Mouse (Mus musculus): ENCODE measurements at regions not wholly inside any gene's neighbourhood (a gene's known extent, or its start where the extent isn't known, plus 50 kb on each side); places are given as distances from the start of the nearest gene placed in this dataset.

DNA sequence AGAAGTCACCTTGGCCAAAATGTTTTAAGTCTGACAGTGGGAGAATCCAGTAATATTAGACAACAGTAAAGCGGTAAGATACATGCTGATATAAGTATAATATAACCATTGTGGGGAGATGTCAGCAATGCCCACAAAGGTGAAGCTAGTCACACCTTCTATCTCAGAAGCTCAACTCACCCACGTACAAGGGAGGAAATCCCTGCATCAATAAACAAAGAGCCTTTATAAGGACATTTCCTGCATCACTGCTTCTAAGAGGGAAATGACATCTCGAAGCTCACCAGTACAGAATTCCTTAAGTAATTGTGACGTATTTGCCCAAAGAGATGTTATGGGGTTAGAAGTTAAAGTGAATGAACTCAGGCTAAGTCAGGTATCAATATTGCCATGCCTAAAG is 186.3 kb upstream of the Lpp start:
- Histone ChIP-seq H3K27me3 (ENCODE audit: control insufficient read depth, insufficient read depth, low read length) (no peaks in the 10 kb centered on the region), H3K27ac (no peak overlapping the region), H3K4me2 (ENCODE audit: low read depth) (no peak overlapping the region), H3K36me3 (replicated peaks; ENCODE audit: control insufficient read depth, insufficient read depth, low read depth) (no peaks in the 10 kb centered on the region), H3K9me3 (ENCODE audit: control insufficient read depth, low read length) (no peaks in the 10 kb centered on the region), H3K9ac (replicated peaks) (no peak overlapping the region), H3K4me1 (replicated peaks; ENCODE audit: control insufficient read depth in 2 of 2, insufficient read depth in 2 of 2, low read length in 1 of 2) (peaks cover 0 to 5% of the 10 kb centered on the region in 2 experiments; a peak in 1 of 4 replicates), H3K4me3 (ENCODE audit: insufficient read depth in 1 of 2, low read depth in 2 of 2, low read length in 2 of 2) (no peak overlapping the region)
- no peak for ATAC-seq (ENCODE audit: insufficient read depth)
- TF ChIP-seq EP300 (IDR thresholded peaks at IDR 0.05; ENCODE audit: low read depth), result no peak
- no peak for TF ChIP-seq CTCF (IDR thresholded peaks at IDR 0.05; ENCODE audit: low read depth)
- WGBS (ENCODE audit: insufficient replicate concordance), result 46% methylated on average over 4 of the region's 4 CpGs
- no peak for DNase-seq (ENCODE audit: low read depth in 3 of 3, low spot score in 3 of 3)

GRCm38 (mm10) chr16:24206461-24206861 is 186.8 kb upstream of the Lpp start:
- Histone ChIP-seq H3K4me3 (ENCODE audit: insufficient read depth in 1 of 2, low read depth in 2 of 2, low read length in 2 of 2) (no peak overlapping the region), H3K9ac (replicated peaks) (no peak overlapping the region), H3K4me1 (replicated peaks; ENCODE audit: control insufficient read depth in 2 of 2, insufficient read depth in 2 of 2, low read length in 1 of 2) (peaks cover 0 to 8% of the 10 kb centered on the region in 2 experiments; a peak in 1 of 4 replicates), H3K27ac (no peak overlapping the region), H3K9me3 (ENCODE audit: control insufficient read depth, low read length) (no peaks in the 10 kb centered on the region), H3K36me3 (replicated peaks; ENCODE audit: control insufficient read depth, insufficient read depth, low read depth) (no peaks in the 10 kb centered on the region), H3K27me3 (ENCODE audit: control insufficient read depth, insufficient read depth, low read length) (no peaks in the 10 kb centered on the region), H3K4me2 (ENCODE audit: low read depth) (no peak overlapping the region)
- 66% methylated on average over 4 of the region's 4 CpGs for WGBS (ENCODE audit: insufficient replicate concordance)
- ATAC-seq (ENCODE audit: insufficient read depth) (no peak), DNase-seq (ENCODE audit: low read depth in 3 of 3, low spot score in 3 of 3) (no peak)
- TF ChIP-seq CTCF (IDR thresholded peaks at IDR 0.05; ENCODE audit: low read depth) (no peak), EP300 (IDR thresholded peaks at IDR 0.05; ENCODE audit: low read depth) (no peak)

DNA sequence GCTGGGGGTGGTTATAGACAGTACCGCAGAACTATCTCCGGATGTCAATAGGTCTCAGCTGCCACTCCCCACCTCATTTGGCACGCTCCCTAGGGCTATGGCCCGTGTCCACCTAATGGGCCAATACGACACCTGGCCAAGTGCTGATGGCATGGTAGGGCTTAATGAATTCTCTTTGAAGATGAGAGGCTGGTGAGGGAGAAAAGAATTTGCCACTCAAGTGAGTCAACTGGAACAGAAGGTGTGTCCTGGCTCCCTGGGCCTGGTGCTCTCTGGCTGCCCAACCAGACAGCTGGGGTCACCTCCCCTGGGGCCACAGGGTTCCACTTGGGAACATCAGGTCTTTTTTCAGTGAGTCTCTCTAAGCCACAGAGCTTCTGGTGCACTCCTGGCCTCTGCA is 187.7 kb upstream of the Lpp start:
- Histone ChIP-seq H3K27ac (no peak overlapping the region), H3K9ac (replicated peaks) (no peak overlapping the region), H3K27me3 (ENCODE audit: control insufficient read depth, insufficient read depth, low read length) (no peaks in the 10 kb centered on the region), H3K9me3 (ENCODE audit: control insufficient read depth, low read length) (no peaks in the 10 kb centered on the region), H3K4me3 (ENCODE audit: insufficient read depth in 1 of 2, low read depth in 2 of 2, low read length in 2 of 2) (no peak overlapping the region), H3K36me3 (replicated peaks; ENCODE audit: control insufficient read depth, insufficient read depth, low read depth) (no peaks in the 10 kb centered on the region), H3K4me2 (ENCODE audit: low read depth) (no peak overlapping the region), H3K4me1 (replicated peaks; ENCODE audit: control insufficient read depth in 2 of 2, insufficient read depth in 2 of 2, low read length in 1 of 2) (peaks cover 0 to 10% of the 10 kb centered on the region in 2 experiments; a peak in 2 of 4 replicates)
- 82% methylated on average over 5 of the region's 5 CpGs for WGBS (ENCODE audit: insufficient replicate concordance)
- DNase-seq (ENCODE audit: low read depth in 3 of 3, low spot score in 3 of 3) (no peak), ATAC-seq (ENCODE audit: insufficient read depth) (no peak)
- TF ChIP-seq EP300 (IDR thresholded peaks at IDR 0.05; ENCODE audit: low read depth) (no peak), CTCF (IDR thresholded peaks at IDR 0.05; ENCODE audit: low read depth) (no peak)

DNA sequence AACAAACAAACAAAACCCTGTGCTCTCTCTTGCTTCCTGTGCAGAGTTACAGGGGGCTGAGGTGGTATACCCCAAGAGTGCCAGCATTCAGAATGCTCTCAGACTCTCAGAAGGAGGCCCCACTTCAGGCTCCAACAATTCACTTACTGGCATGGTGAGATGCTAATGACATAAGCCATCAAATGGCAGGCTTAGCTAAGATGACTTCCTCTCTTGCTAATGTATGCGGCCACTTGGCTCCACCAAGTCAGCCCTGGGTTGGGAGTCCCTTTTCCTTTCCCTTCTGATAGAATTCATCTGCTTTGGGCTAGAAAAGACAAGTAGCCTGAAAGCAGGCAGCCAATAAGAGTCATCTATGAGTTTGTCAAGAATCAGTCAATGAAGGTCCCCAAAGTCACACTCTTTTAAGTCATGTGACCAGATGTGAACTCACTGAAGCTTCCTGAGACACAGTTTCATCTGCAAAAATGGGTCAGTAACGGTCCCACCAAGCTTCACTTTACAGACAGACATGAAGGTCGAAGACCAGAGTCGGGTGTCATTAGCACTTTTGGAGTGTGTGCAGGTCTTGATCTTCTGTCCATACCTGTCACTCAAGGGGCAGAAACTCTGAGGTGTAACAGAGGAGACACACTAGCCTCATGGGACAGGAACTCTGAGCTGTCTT is 189.1 kb upstream of the Lpp start:
- no peak overlapping the region for H3K27ac ChIP-seq
- no peak overlapping the region for H3K4me3 ChIP-seq (ENCODE audit: insufficient read depth in 1 of 2, low read depth in 2 of 2, low read length in 2 of 2)
- H3K27me3 ChIP-seq (ENCODE audit: control insufficient read depth, insufficient read depth, low read length), result no peaks in the 10 kb centered on the region
- no peak overlapping the region for H3K9ac ChIP-seq (replicated peaks)
- H3K36me3 ChIP-seq (replicated peaks; ENCODE audit: control insufficient read depth, insufficient read depth, low read depth), result no peaks in the 10 kb centered on the region
- no peak for ATAC-seq (ENCODE audit: insufficient read depth)
- no peak for DNase-seq (ENCODE audit: low read depth in 3 of 3, low spot score in 3 of 3)
- peaks cover 0 to 18% of the 10 kb centered on the region in 2 experiments; a peak in 2 of 4 replicates for H3K4me1 ChIP-seq (replicated peaks; ENCODE audit: control insufficient read depth in 2 of 2, insufficient read depth in 2 of 2, low read length in 1 of 2)
- no peaks in the 10 kb centered on the region for H3K9me3 ChIP-seq (ENCODE audit: control insufficient read depth, low read length)
- WGBS (ENCODE audit: insufficient replicate concordance), result 64% methylated on average over 4 of the region's 4 CpGs
- no peak overlapping the region for H3K4me2 ChIP-seq (ENCODE audit: low read depth)
- TF ChIP-seq EP300 (IDR thresholded peaks at IDR 0.05; ENCODE audit: low read depth) (no peak), CTCF (IDR thresholded peaks at IDR 0.05; ENCODE audit: low read depth) (no peak)

DNA sequence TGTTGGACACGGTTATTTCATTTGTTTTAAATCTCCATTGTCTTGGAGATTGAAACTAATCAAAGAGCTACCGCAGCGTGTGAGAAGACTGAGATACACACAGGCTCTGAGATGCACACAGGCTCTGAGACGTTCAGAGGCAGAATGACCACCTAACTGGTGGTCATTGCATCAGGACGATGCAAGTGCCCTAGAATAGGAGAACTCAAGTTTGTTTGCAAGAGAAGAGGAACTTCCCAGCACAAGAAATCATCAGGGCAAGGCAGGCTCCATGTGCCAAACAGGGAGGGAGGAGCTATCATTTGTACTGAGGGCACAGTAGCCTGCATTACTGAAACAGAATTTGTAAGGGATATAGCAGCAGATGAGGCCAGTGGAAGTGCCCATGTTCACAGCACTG is 190.7 kb upstream of the Lpp start:
- Histone ChIP-seq H3K9me3 (ENCODE audit: control insufficient read depth, low read length) (no peaks in the 10 kb centered on the region), H3K27ac (no peak overlapping the region), H3K4me3 (ENCODE audit: insufficient read depth in 1 of 2, low read depth in 2 of 2, low read length in 2 of 2) (no peak overlapping the region), H3K9ac (replicated peaks) (no peak overlapping the region), H3K4me2 (ENCODE audit: low read depth) (no peak overlapping the region), H3K36me3 (replicated peaks; ENCODE audit: control insufficient read depth, insufficient read depth, low read depth) (no peaks in the 10 kb centered on the region), H3K27me3 (ENCODE audit: control insufficient read depth, insufficient read depth, low read length) (no peaks in the 10 kb centered on the region), H3K4me1 (replicated peaks; ENCODE audit: control insufficient read depth in 2 of 2, insufficient read depth in 2 of 2, low read length in 1 of 2) (peaks cover 0 to 21% of the 10 kb centered on the region in 2 experiments; a peak in 2 of 4 replicates)
- 49% methylated on average over 5 of the region's 5 CpGs for WGBS (ENCODE audit: insufficient replicate concordance)
- no peak for ATAC-seq (ENCODE audit: insufficient read depth)
- DNase-seq (ENCODE audit: low read depth in 3 of 3, low spot score in 3 of 3), result no peak
- TF ChIP-seq EP300 (IDR thresholded peaks at IDR 0.05; ENCODE audit: low read depth) (no peak), CTCF (IDR thresholded peaks at IDR 0.05; ENCODE audit: low read depth) (no peak)

Measured in liver, embryonic 14.5 days (tissue).